Mouse (Mus musculus) neural tube, embryonic 14.5 days (tissue): ENCODE data around the gene Nab1. TPM values are rescaled to one million over a fixed set of nuclear protein-coding genes. Genes with fewer than 3 reads are reported as not detected.

Source experiments
- ATAC-seq: fragments of 200-750 bp; cut with Nextera tagmentation; 2 replicates; pipeline ENCODE4 v1.8.0; 2017; ENCODE audit warnings: low read depth, mild to moderate bottlenecking, moderate TSS enrichment, moderate library complexity
- H3K27ac ChIP-seq: fragments of 300-500 bp; sonication (generic); 2 replicates; pipeline ENCODE4 v1.5.1; 2014; ENCODE audit warnings: low read depth, mild to moderate bottlenecking, control low read depth, low read length, moderate library complexity, mixed read lengths
- H3K27me3 ChIP-seq: fragments of 300-500 bp; sonication (generic); 2 replicates; pipeline ENCODE4 v1.6.1; 2014; ENCODE audit warnings: low read length; ENCODE audit not compliant: control insufficient read depth, insufficient read depth
- H3K36me3 ChIP-seq: fragments of 300-500 bp; sonication (generic); 2 replicates; pipeline ENCODE4 v1.6.1; 2014; ENCODE audit warnings: low read length, mixed read lengths; ENCODE audit not compliant: control insufficient read depth, insufficient read depth
- H3K4me1 ChIP-seq: fragments of 300-500 bp; sonication (generic); 2 replicates; pipeline ENCODE4 v1.6.1; 2014; ENCODE audit warnings: low read length; ENCODE audit not compliant: control insufficient read depth, insufficient read depth
- H3K4me2 ChIP-seq: fragments of 300-500 bp; sonication (generic); 2 replicates; pipeline ENCODE4 v1.6.1; 2014; ENCODE audit warnings: mild to moderate bottlenecking, low read depth, low read length, control low read depth
- H3K4me3 ChIP-seq: fragments of 300-500 bp; sonication (generic); 2 replicates; pipeline ENCODE4 v1.5.1; 2014; ENCODE audit warnings: low read depth, low read length, control low read depth, mixed read lengths
- H3K9ac ChIP-seq: fragments of 300-500 bp; sonication (generic); replicated peaks from 2 replicates; pipeline ENCODE4 v1.6.1; 2014; ENCODE audit warnings: low read depth, mild to moderate bottlenecking, control low read depth, low read length, mixed read lengths
- H3K9me3 ChIP-seq: fragments of 300-500 bp; sonication (generic); 2 replicates; pipeline ENCODE4 v1.6.1; 2016; ENCODE audit warnings: low read length; ENCODE audit not compliant: control insufficient read depth
- WGBS: fragments of 180-500 bp; shearing (Covaris S2); extraction: QIAGEN DNeasy Blood & Tissue Kit; methylation state at CpG from one replicate; pipeline ENCODE4 v1.1.7; 2014; 5-methylcytosine and 5-hydroxymethylcytosine counted together
- polyA plus RNA-seq: library from polyadenylated mRNA; unstranded; fragments of >200 nt; fragmentation: Nextera tagmentation; extraction: Ambion mirVana; gene quantifications from 2 replicates; pipeline ENCODE4 v1.2.1, GENCODE M21; 2014

The Nab1 gene
- polyA plus RNA-seq, 1 experiment from 2014 or later = 8.1 TPM

GRCm38 (mm10) chr1:52498786-52499450 is 1.6 kb downstream of the Nab1 start:
- no peaks in the 10 kb centered on the region for H3K36me3 ChIP-seq
- H3K27me3 ChIP-seq = no peaks in the 10 kb centered on the region
- peak overlapping the region; percentile 73 for H3K4me3 ChIP-seq
- no peak overlapping the region for H3K27ac ChIP-seq
- H3K9ac ChIP-seq = no peak overlapping the region
- H3K9me3 ChIP-seq = no peaks in the 10 kb centered on the region
- H3K4me2 ChIP-seq = peak overlapping the region; percentile 83
- ATAC-seq = no peak
- no peaks in the 10 kb centered on the region for H3K4me1 ChIP-seq
- 16% methylated on average over 6 of the region's 6 CpGs for WGBS

GRCm38 (mm10) chr1:52489538-52490181 is 10.8 kb downstream of the Nab1 start:
- ATAC-seq = no peak
- Histone ChIP-seq H3K27me3 (no peaks in the 10 kb centered on the region), H3K4me3 (no peak overlapping the region), H3K36me3 (no peaks in the 10 kb centered on the region), H3K4me1 (no peaks in the 10 kb centered on the region), H3K9ac (no peak overlapping the region), H3K27ac (no peak overlapping the region), H3K9me3 (no peaks in the 10 kb centered on the region), H3K4me2 (no peak overlapping the region)
- 71% methylated on average over 7 of the region's 7 CpGs for WGBS

GRCm38 (mm10) chr1:52484980-52485379 is 15.5 kb downstream of the Nab1 start:
- WGBS = 97% methylated on average over 4 of the region's 4 CpGs
- Histone ChIP-seq H3K9me3 (no peaks in the 10 kb centered on the region), H3K36me3 (no peaks in the 10 kb centered on the region), H3K4me2 (no peak overlapping the region), H3K4me3 (no peak overlapping the region), H3K9ac (no peak overlapping the region), H3K4me1 (no peaks in the 10 kb centered on the region), H3K27me3 (no peaks in the 10 kb centered on the region), H3K27ac (no peak overlapping the region)
- no peak for ATAC-seq

- H3K9ac ChIP-seq = no peak overlapping the region
- no peak overlapping the region for H3K4me3 ChIP-seq
- H3K9me3 ChIP-seq = no peaks in the 10 kb centered on the region
- WGBS = 100% methylated on average over 1 of the region's 1 CpGs
- H3K4me2 ChIP-seq = no peak overlapping the region
- no peaks in the 10 kb centered on the region for H3K4me1 ChIP-seq
- H3K27me3 ChIP-seq = no peaks in the 10 kb centered on the region
- no peak overlapping the region for H3K27ac ChIP-seq
- no peaks in the 10 kb centered on the region for H3K36me3 ChIP-seq
- no peak for ATAC-seq
Measured at GRCm38 (mm10) chr1:52474291-52474690, 26.2 kb downstream of the Nab1 start.

- Histone ChIP-seq H3K9me3 (no peaks in the 10 kb centered on the region), H3K4me2 (no peak overlapping the region)
- WGBS = 11% methylated on average over 7 of the region's 7 CpGs
Measured at GRCm38 (mm10) chr1:52470811-52471489, 29.5 kb downstream of the Nab1 start.

GRCm38 (mm10) chr1:52470326-52470725 is 30.2 kb downstream of the Nab1 start:
- Histone ChIP-seq H3K4me1 (no peaks in the 10 kb centered on the region), H3K36me3 (no peaks in the 10 kb centered on the region), H3K9me3 (no peaks in the 10 kb centered on the region), H3K9ac (no peak overlapping the region), H3K27me3 (no peaks in the 10 kb centered on the region), H3K4me3 (no peak overlapping the region), H3K27ac (no peak overlapping the region), H3K4me2 (no peak overlapping the region)
- 0 out of 2 replicates have a peak, but pooled peaks have one; percentile 10 for ATAC-seq
- WGBS = 50% methylated on average over 4 of the region's 4 CpGs

More at GRCm38 (mm10) chr1:52470811-52471489, 29.5 kb downstream of the Nab1 start:
- no peaks in the 10 kb centered on the region for H3K36me3 ChIP-seq
- H3K27me3 ChIP-seq = no peaks in the 10 kb centered on the region
- H3K4me3 ChIP-seq = no peak overlapping the region
- H3K27ac ChIP-seq = peak overlapping the region; percentile 6; the same call in 1 of the 2 replicates
- no peak overlapping the region for H3K9ac ChIP-seq
- no peaks in the 10 kb centered on the region for H3K4me1 ChIP-seq
- ATAC-seq = peak; percentile 92

GRCm38 (mm10) chr1:52466518-52467120 is 33.9 kb downstream of the Nab1 start:
- H3K9me3 ChIP-seq = no peaks in the 10 kb centered on the region
- H3K27me3 ChIP-seq = no peaks in the 10 kb centered on the region
- WGBS = 93% methylated on average over 8 of the region's 8 CpGs
- no peak overlapping the region for H3K27ac ChIP-seq
- ATAC-seq = no peak
- no peak overlapping the region for H3K4me3 ChIP-seq
- H3K36me3 ChIP-seq = no peaks in the 10 kb centered on the region
- H3K9ac ChIP-seq = no peak overlapping the region
- H3K4me2 ChIP-seq = no peak overlapping the region
- no peaks in the 10 kb centered on the region for H3K4me1 ChIP-seq

- Histone ChIP-seq H3K27me3 (no peaks in the 10 kb centered on the region), H3K4me3 (no peak overlapping the region), H3K27ac (no peak overlapping the region), H3K9ac (no peak overlapping the region), H3K9me3 (no peaks in the 10 kb centered on the region), H3K4me1 (no peaks in the 10 kb centered on the region), H3K4me2 (no peak overlapping the region), H3K36me3 (no peaks in the 10 kb centered on the region)
- no peak for ATAC-seq
- WGBS = 93% methylated on average over 3 of the region's 3 CpGs
Measured at GRCm38 (mm10) chr1:52465830-52466229, 34.6 kb downstream of the Nab1 start.

- no peak for ATAC-seq
Measured at GRCm38 (mm10) chr1:52465264-52465663, 35.2 kb downstream of the Nab1 start.

More at GRCm38 (mm10) chr1:52465264-52465663, 35.2 kb downstream of the Nab1 start:
- Histone ChIP-seq H3K9me3 (no peaks in the 10 kb centered on the region), H3K36me3 (no peaks in the 10 kb centered on the region), H3K27me3 (no peaks in the 10 kb centered on the region), H3K9ac (no peak overlapping the region), H3K4me1 (no peaks in the 10 kb centered on the region), H3K27ac (no peak overlapping the region), H3K4me2 (no peak overlapping the region), H3K4me3 (no peak overlapping the region)
- WGBS = 78% methylated on average over 3 of the region's 3 CpGs
